Mouse (Mus musculus) neural tube, embryonic 14.5 days (tissue): Measurements from ENCODE around the gene Slx4. TPM values are rescaled to one million over a fixed set of nuclear protein-coding genes. Genes with fewer than 3 reads are reported as not detected.

Source experiments
- ATAC-seq: fragments of 200-750 bp; cut with Nextera tagmentation; 2 replicates; pipeline ENCODE4 v1.8.0; 2017; ENCODE audit warnings: low read depth, mild to moderate bottlenecking, moderate TSS enrichment, moderate library complexity
- H3K27ac ChIP-seq: fragments of 300-500 bp; sonication (generic); 2 replicates; pipeline ENCODE4 v1.5.1; 2014; ENCODE audit warnings: low read depth, mild to moderate bottlenecking, control low read depth, low read length, moderate library complexity, mixed read lengths
- H3K27me3 ChIP-seq: fragments of 300-500 bp; sonication (generic); 2 replicates; pipeline ENCODE4 v1.6.1; 2014; ENCODE audit warnings: low read length; ENCODE audit not compliant: control insufficient read depth, insufficient read depth
- H3K36me3 ChIP-seq: fragments of 300-500 bp; sonication (generic); 2 replicates; pipeline ENCODE4 v1.6.1; 2014; ENCODE audit warnings: low read length, mixed read lengths; ENCODE audit not compliant: control insufficient read depth, insufficient read depth
- H3K4me1 ChIP-seq: fragments of 300-500 bp; sonication (generic); 2 replicates; pipeline ENCODE4 v1.6.1; 2014; ENCODE audit warnings: low read length; ENCODE audit not compliant: control insufficient read depth, insufficient read depth
- H3K4me2 ChIP-seq: fragments of 300-500 bp; sonication (generic); 2 replicates; pipeline ENCODE4 v1.6.1; 2014; ENCODE audit warnings: mild to moderate bottlenecking, low read depth, low read length, control low read depth
- H3K4me3 ChIP-seq: fragments of 300-500 bp; sonication (generic); 2 replicates; pipeline ENCODE4 v1.5.1; 2014; ENCODE audit warnings: low read depth, low read length, control low read depth, mixed read lengths
- H3K9ac ChIP-seq: fragments of 300-500 bp; sonication (generic); replicated peaks from 2 replicates; pipeline ENCODE4 v1.6.1; 2014; ENCODE audit warnings: low read depth, mild to moderate bottlenecking, control low read depth, low read length, mixed read lengths
- H3K9me3 ChIP-seq: fragments of 300-500 bp; sonication (generic); 2 replicates; pipeline ENCODE4 v1.6.1; 2016; ENCODE audit warnings: low read length; ENCODE audit not compliant: control insufficient read depth
- WGBS: fragments of 180-500 bp; shearing (Covaris S2); extraction: QIAGEN DNeasy Blood & Tissue Kit; methylation state at CpG from one replicate; pipeline ENCODE4 v1.1.7; 2014; 5-methylcytosine and 5-hydroxymethylcytosine counted together
- polyA plus RNA-seq: library from polyadenylated mRNA; unstranded; fragments of >200 nt; fragmentation: Nextera tagmentation; extraction: Ambion mirVana; gene quantifications from 2 replicates; pipeline ENCODE4 v1.2.1, GENCODE M21; 2014

Slx4 gene
- polyA plus RNA-seq, 1 experiment from 2014 or later, result 38.8 TPM

DNA sequence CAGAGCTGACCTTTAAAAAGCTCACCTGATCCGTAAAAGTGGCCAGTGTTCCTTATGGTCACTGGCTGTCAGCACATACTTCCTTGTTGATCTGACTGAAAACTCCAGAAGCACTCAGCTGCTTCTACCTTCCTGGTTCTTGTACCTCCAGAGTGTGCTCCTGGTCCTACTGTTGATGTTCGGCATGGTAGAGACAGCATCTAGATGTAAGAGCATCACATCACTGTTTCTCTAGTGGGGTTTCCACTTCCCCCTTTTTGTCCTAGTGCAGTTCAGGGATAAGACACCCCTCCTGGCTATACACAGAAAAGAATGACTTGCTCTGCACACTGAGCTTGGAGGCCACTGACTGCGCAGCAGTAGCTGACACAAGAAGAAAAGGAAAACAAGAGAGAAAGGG lies 30.9 kb upstream of the Slx4 start:
- 91% methylated on average over 3 of the region's 3 CpGs for WGBS
- H3K36me3 ChIP-seq, result peaks cover 20% of the 10 kb centered on the region

DNA sequence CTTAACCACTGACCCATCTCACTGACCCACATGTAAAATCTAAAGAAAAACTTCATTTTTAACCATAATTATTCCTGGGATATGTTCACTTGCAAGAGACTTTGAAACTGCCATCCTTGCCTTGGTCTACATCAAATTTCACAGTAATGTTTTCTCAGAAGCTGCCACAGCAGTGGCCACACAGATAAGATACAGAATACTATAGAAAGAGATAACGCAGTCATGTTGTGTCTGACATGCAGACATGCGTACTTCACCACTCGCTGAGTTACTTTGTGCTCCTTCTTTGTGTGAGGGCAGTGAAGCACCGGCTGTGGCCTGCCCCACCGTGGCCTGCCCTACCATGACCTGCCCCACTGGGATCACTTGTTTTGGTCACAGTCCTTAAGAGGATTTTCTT lies 30.4 kb upstream of the Slx4 start:
- Histone ChIP-seq H3K4me1 (no peaks in the 10 kb centered on the region), H3K9me3 (no peaks in the 10 kb centered on the region), H3K4me3 (no peak overlapping the region), H3K27ac (no peak overlapping the region), H3K9ac (no peak overlapping the region), H3K27me3 (no peaks in the 10 kb centered on the region), H3K4me2 (no peak overlapping the region), H3K36me3 (peaks cover 17% of the 10 kb centered on the region)
- no peak for ATAC-seq
- WGBS, result 71% methylated on average over 5 of the region's 5 CpGs

More for the DNA sequence above, 30.9 kb upstream of the Slx4 start:
- no peak for ATAC-seq
- H3K4me2 ChIP-seq, result no peak overlapping the region
- no peak overlapping the region for H3K27ac ChIP-seq
- H3K9me3 ChIP-seq, result no peaks in the 10 kb centered on the region
- no peak overlapping the region for H3K4me3 ChIP-seq
- no peaks in the 10 kb centered on the region for H3K4me1 ChIP-seq
- H3K27me3 ChIP-seq, result no peaks in the 10 kb centered on the region
- H3K9ac ChIP-seq, result no peak overlapping the region

DNA sequence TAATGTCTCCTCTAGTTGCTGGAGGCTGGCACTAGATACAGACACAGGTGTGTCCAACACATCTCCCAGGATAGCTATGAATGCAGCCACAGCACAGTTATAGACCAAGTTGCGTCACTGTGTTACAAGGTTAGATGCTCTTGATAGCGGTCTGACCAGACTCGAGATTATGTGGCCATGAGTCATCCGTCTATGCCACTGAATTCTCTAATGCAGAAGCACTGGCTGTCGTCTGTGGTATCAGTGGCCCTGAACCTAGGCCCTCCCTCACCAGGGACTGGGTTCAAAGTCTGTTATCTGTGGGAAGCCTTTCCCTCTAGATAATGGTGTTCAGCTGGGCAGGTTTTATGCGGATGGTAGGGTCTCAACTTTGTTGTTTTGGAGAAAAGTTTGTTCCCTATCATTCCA lies 28.8 kb upstream of the Slx4 start:
- no peak overlapping the region for H3K9ac ChIP-seq
- no peak overlapping the region for H3K4me2 ChIP-seq
- no peak for ATAC-seq
- no peak overlapping the region for H3K27ac ChIP-seq
- WGBS, result 89% methylated on average over 6 of the region's 6 CpGs
- peaks cover under 1% of the 10 kb centered on the region; the same call in 1 of the 2 replicates for H3K36me3 ChIP-seq
- no peaks in the 10 kb centered on the region for H3K4me1 ChIP-seq
- H3K4me3 ChIP-seq, result no peak overlapping the region
- no peaks in the 10 kb centered on the region for H3K27me3 ChIP-seq
- no peaks in the 10 kb centered on the region for H3K9me3 ChIP-seq

DNA sequence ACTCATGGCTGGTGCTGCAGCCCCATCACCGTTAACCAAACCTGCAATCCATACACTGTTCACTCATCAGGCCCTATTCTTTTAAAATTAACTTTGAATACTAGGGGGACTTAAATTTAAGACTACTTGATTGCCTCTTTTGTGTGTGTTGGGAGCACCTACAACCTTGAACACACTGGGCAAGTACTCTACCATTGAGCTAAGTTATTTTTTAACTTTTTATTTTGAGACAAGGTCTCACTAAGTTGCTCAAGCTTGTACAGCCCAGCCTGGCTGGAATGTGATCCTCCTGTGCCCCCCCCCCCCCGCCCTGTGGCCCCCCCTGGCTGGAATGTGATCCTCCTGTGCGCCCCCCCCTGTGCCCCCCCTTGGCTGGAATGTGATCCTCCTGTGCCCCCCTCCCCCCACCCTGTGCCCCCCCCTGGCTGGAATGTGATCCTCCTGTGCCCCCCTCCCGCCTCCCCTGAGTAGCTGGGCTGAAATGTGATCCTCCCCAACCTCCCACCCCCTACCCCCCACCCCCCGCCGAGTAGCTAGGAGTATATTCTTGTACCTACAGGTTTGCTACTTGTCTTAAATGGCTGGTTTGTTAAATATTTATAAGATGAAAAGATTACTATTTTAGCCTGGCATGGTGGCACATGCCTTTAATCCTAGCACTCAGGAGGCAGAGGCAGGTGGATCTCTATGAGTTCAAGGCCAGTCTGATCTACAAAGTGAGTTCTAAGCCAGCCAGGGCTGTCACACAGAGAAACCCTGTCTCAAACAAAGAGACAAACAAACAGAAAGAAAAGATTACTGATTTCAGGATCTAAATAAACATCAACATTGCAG lies 28.1 kb upstream of the Slx4 start:
- Histone ChIP-seq H3K36me3 (no peaks in the 10 kb centered on the region; the same call in 1 of the 2 replicates), H3K9ac (no peak overlapping the region), H3K4me2 (no peak overlapping the region), H3K4me1 (no peaks in the 10 kb centered on the region), H3K4me3 (no peak overlapping the region), H3K27me3 (no peaks in the 10 kb centered on the region), H3K9me3 (no peaks in the 10 kb centered on the region), H3K27ac (no peak overlapping the region)
- 83% methylated on average over 4 of the region's 6 CpGs for WGBS
- no peak for ATAC-seq

DNA sequence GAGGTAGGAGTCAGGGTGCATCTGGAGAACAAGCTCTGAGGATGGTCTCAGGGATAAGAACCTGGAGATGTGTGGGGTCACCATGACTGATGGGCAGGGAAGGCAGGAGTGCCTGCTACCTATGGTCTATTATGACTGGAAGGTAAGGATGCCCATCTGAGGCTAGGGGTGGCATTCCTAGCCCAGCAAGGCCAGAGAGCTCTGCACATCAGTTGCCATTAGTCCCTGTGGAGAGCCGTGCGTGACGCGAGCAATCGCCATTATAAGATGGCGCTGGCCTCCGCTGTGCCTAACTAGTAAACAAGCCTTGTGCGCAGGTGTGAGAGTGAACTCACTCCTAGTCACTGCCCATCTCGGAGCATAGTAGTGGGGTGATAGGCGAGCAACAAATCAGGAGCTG lies 26.9 kb upstream of the Slx4 start:
- H3K9ac ChIP-seq, result no peak overlapping the region
- no peaks in the 10 kb centered on the region for H3K36me3 ChIP-seq
- no peaks in the 10 kb centered on the region for H3K4me1 ChIP-seq
- no peak overlapping the region for H3K4me2 ChIP-seq
- no peak for ATAC-seq
- H3K9me3 ChIP-seq, result no peaks in the 10 kb centered on the region
- over 99% methylated on average over 10 of the region's 10 CpGs for WGBS
- H3K27ac ChIP-seq, result no peak overlapping the region
- H3K4me3 ChIP-seq, result no peak overlapping the region
- H3K27me3 ChIP-seq, result no peaks in the 10 kb centered on the region

DNA sequence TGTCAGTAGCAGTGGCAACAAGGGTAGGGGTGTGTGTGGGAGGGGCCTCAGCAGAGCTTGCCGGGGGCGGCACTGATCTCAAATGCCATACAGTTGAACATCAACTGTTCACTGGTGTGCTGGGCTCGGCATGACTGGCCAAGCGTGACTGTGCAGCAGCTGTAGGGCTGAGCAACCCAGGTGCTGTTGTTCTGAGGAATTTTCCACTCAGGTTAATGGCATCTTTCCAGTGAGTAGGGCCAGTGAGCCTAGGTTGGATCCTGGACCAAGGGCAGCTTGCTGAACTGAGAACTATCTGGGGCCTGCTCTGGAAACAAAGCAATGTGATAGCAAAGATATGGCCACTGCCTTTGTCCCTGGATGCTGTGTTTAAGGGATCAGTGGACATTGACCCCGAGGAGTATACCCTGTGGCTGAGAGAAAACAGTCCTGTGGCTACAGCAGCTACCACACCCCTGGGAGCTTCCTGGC lies 25.8 kb upstream of the Slx4 start:
- H3K27ac ChIP-seq, result no peak overlapping the region
- no peak for ATAC-seq
- no peak overlapping the region for H3K4me3 ChIP-seq
- no peak overlapping the region for H3K9ac ChIP-seq
- 83% methylated on average over 5 of the region's 5 CpGs for WGBS
- no peaks in the 10 kb centered on the region for H3K4me1 ChIP-seq
- no peak overlapping the region for H3K4me2 ChIP-seq
- H3K9me3 ChIP-seq, result no peaks in the 10 kb centered on the region
- H3K36me3 ChIP-seq, result no peaks in the 10 kb centered on the region
- H3K27me3 ChIP-seq, result no peaks in the 10 kb centered on the region

DNA sequence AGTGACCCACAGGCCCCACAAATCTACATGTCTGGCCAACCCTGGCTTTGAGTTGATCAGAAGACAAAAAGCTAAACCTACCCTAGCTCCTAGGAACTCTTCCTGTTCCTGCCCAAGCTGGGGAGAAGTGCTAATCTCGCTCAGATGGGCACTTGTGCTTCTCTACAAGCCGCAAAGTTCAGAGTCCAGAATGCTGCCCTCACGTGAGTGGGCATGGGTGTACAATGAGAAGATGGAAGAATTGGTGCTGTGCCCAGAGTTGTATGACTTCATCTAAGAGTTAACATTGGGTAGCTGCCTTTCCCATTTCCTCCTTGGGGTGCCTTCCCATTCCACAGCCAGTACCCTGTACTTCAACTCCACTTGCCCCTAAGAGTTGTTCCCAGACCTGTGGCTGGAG lies 23.6 kb upstream of the Slx4 start:
- Histone ChIP-seq H3K9me3 (no peaks in the 10 kb centered on the region), H3K9ac (no peak overlapping the region), H3K4me1 (no peaks in the 10 kb centered on the region), H3K4me2 (no peak overlapping the region), H3K4me3 (no peak overlapping the region), H3K36me3 (no peaks in the 10 kb centered on the region), H3K27ac (no peak overlapping the region), H3K27me3 (no peaks in the 10 kb centered on the region)
- WGBS, result 92% methylated on average over 3 of the region's 3 CpGs
- ATAC-seq, result no peak

DNA sequence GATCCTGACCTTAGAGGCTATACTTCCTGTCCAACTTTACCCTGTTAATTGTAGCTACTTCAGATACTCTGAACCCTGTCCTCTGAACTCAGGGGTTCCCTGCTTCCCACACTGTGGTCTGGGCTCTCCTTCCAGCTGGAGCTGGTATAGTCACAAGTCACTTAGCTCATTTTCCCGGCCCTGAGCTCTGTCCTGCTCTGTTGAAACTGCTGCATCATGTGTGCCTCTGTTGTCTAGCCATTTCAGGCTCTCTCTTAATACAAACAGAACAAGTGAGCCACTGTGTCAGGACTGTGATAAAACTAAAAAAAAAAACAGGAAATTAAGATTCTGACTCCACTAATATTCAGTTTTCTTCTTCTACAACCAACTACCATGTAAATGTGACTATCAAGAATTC lies 23.1 kb upstream of the Slx4 start:
- no peak overlapping the region for H3K4me2 ChIP-seq
- no peak for ATAC-seq
- no peak overlapping the region for H3K4me3 ChIP-seq
- no peaks in the 10 kb centered on the region for H3K36me3 ChIP-seq
- no peak overlapping the region for H3K27ac ChIP-seq
- H3K4me1 ChIP-seq, result no peaks in the 10 kb centered on the region
- H3K27me3 ChIP-seq, result no peaks in the 10 kb centered on the region
- H3K9ac ChIP-seq, result no peak overlapping the region
- 83% methylated on average over 1 of the region's 1 CpGs for WGBS
- no peaks in the 10 kb centered on the region for H3K9me3 ChIP-seq

DNA sequence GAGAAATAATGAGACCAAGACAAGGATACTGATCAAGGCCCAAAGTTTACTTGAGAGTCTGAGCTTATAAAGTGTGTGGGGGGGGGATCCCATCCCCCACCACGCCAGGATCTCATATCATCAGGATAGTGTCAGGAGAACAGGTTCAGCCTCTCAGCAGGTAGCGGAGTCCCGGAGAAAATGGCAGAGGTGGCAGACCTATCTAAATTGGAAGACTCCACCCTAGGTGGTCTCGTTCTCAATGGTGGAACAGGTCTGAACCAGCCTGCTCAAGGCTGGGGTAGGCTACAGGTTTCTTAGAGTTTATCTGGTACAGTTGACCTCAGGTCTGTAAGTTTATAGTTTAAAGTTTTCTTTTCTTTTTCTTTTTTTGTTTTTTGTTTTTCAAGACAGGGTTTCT lies 19.1 kb upstream of the Slx4 start:
- H3K4me3 ChIP-seq, result no peak overlapping the region
- H3K9ac ChIP-seq, result no peak overlapping the region
- no peaks in the 10 kb centered on the region for H3K36me3 ChIP-seq
- H3K4me2 ChIP-seq, result no peak overlapping the region
- ATAC-seq, result no peak
- no peak overlapping the region for H3K27ac ChIP-seq
- H3K4me1 ChIP-seq, result no peaks in the 10 kb centered on the region
- 80% methylated on average over 4 of the region's 4 CpGs for WGBS
- no peaks in the 10 kb centered on the region for H3K9me3 ChIP-seq
- no peaks in the 10 kb centered on the region for H3K27me3 ChIP-seq
